Mouse (Mus musculus) cortical plate, adult 2 months (tissue): ENCODE measurements around the gene Tgoln1. TPM values are rescaled to one million over a fixed set of nuclear protein-coding genes. Genes with fewer than 3 reads are reported as not detected.

Source experiments
- H3K27ac ChIP-seq: fragments of 200-500 bp; 2 replicates; pipeline ENCODE4 v1.5.1; 2012; ENCODE audit warnings: low read length, control low read depth, inconsistent platforms; ENCODE audit not compliant: insufficient read depth
- H3K4me1 ChIP-seq: fragments of 200-500 bp; 2 replicates; pipeline ENCODE4 v1.6.1; 2011; ENCODE audit warnings: low read length; ENCODE audit not compliant: control insufficient read depth, insufficient read depth
- H3K4me3 ChIP-seq: fragments of 200-500 bp; 2 replicates; pipeline ENCODE4 v1.5.1; 2011; ENCODE audit warnings: mild to moderate bottlenecking, low read length, control low read depth; ENCODE audit not compliant: insufficient read depth
- CTCF ChIP-seq: fragments of 200-500 bp; IDR thresholded peaks from 2 replicates; pipeline ENCODE4 v1.5.1; 2011; ENCODE audit warnings: mild to moderate bottlenecking, control low read depth, low read length; ENCODE audit not compliant: insufficient read depth; ENCODE audit errors: extremely low read depth
- POLR2A ChIP-seq: fragments of 200-500 bp; IDR thresholded peaks from 2 replicates; pipeline ENCODE4 v1.6.1; 2011; ENCODE audit warnings: mild to moderate bottlenecking, low read length, control low read depth; ENCODE audit not compliant: insufficient read depth; ENCODE audit errors: extremely low read depth
- polyA plus RNA-seq: library from polyadenylated mRNA; depleted of rRNA; stranded (reverse); fragments of >200 nt; gene quantifications from 2 replicates; pipeline ENCODE4 v1.2.3, GENCODE M21; 2012

The Tgoln1 gene
- polyA plus RNA-seq, 1 experiment = 70.3 TPM

DNA sequence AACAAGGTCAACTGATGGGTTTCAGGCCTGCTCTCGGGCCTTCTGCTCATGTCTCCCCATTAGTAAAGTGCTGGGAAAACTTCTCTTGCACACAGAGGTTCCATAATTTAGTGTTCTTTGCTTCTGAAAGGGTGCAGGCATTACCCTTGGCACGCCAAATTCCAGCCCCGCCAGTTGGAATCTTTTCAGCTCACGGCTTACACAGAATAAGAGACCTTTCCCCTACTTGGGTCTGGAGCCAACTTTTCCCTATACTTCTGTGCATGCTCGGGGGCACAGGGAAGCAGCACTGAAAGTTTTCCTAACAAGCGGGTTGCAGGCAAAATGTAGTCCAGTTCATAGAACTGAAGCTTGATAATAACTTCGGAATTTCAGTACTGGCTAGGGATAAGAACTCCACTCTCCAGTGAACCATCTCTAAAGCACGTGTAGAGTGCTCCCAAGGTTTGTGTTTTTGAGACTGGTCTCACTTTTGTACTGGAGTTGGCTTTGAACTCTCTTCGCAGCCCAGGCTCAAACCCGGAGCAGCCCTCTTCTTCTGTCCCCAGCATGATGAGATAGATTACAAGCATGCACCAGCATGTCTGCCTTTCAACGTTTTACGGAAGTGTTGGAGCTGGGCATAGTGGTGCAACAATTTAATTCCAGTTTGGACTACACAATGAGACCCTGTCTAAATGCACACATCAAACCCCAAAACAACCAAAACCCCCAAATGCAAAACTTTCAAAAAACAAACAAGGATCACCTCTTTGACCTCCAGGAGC is 17.8 kb downstream of the Tgoln1 start:
- no peak for TF ChIP-seq POLR2A
- no peak for TF ChIP-seq CTCF
- H3K4me1 ChIP-seq = peaks cover 5% of the 10 kb centered on the region
- H3K4me3 ChIP-seq = peak overlapping the region; percentile 81
- H3K27ac ChIP-seq = peak overlapping the region; percentile 53; the same call in 1 of the 2 replicates

DNA sequence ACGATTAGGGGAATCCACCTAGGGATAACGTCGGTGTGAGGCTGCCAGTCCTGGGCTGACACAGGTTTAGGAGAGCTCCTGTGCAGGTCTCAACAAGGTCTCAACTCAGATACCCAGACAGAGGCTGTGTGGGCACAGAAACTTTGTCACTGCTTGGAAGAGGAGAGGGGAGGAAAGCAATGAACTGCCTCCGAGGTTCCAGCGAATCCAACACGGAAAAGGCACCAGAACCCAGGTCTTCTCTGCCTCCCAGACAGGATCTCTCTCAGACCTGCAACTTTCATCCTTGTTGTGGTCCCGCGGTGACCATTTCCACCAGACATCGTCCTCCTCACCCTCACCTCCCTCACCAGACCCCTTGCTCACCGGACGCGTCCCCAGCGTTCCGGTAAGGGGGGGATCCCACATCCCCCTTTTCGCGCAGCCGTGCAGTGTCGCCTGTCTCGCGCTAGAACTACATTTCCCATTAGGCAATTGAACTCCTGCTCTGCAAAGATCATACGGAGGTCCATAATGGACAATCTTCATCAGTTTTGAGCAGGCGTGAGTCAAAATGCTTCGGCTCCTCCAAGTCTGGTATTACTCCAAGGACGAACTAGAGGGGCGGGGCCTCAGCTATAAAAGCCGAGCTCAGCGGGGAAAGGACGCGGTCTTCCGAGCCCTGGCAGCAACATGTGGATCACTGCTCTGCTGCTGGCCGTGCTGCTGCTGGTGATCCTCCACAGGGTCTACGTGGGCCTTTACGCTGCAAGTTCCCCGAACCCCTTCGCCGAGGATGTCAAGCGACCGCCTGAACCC is 18.6 kb downstream of the Tgoln1 start, which contains the start of the genes Elmod3 and Retsat:
Gene Elmod3, minus strand, starts transcription at position 458 of the 798 bp plus-strand sequence.
Gene Retsat, plus strand, starts transcription at position 520 of the 798 bp plus-strand sequence.
- H3K4me3 ChIP-seq = peak within 1 kb of the TSS; percentile 81
- peak; percentile 73 for TF ChIP-seq POLR2A
- no peak for TF ChIP-seq CTCF
- peak within 1 kb of the TSS; percentile 53 for H3K27ac ChIP-seq
- H3K4me1 ChIP-seq = peaks cover 5% of the 10 kb centered on the region

DNA sequence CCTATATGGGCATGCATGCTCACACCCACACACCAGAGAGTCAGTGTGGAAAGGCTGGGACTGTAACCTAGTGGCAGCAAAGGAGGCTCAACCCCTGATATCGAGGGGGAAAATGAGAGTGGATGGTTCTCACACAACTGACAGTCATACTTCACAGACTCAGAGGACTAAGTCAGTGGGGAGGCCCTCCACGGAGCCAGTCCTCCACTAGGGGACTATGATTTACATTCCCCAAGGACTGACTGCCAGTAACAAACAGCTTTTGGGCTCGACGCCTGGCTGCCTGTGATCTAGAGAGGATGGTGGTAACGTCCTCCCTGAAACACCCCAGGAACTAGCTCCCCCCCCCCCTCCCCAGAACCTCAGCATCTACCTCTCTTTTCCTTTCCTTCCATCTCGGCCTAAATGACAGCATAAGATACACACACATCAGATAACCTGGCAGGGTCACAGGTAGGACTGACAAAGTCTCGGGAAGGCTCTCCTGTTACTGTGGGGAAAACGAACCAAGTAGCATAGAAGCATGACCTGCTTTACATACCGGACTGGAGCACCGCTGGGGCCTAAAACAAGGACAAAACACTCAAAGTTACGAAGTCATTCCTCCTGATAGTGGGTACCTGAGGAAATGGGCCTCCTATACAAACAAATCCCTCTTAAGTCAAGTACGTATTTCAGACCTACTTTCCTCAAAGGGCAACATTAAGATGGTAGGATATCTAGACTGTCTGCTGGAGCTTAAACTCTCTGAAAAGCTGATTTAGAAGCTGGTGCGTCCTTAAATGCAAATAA is 19.5 kb downstream of the Tgoln1 start:
- Histone ChIP-seq H3K27ac (0 out of 2 replicates have a peak overlapping the region, but pooled peaks have one; percentile 47), H3K4me1 (peaks cover 5% of the 10 kb centered on the region), H3K4me3 (peak overlapping the region; percentile 81)
- no peak for TF ChIP-seq POLR2A
- TF ChIP-seq CTCF = no peak

DNA sequence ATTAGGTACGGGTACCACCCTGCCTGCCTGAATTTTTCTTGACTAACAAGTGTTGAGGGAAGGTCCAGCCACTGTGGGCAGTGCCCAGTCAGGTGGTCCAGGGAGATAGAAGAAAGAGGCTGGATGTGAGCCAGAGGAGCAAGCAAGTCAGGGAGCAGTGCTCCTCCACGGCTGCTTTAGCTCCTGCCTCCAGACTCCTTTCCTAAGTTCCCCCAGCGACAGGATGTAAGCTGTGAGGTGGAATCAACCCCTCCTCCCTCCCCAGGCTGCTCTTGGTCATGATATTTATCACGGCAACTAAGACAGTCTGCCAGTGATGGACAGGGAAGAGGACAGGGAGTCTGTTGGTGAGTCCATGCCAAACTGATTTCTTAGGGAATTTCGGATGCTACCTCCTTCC is 22.9 kb downstream of the Tgoln1 start:
- Histone ChIP-seq H3K4me3 (no peak overlapping the region), H3K4me1 (peaks cover 5% of the 10 kb centered on the region), H3K27ac (peak overlapping the region; percentile 43; the same call in 1 of the 2 replicates)
- TF ChIP-seq CTCF (no peak), POLR2A (no peak)

DNA sequence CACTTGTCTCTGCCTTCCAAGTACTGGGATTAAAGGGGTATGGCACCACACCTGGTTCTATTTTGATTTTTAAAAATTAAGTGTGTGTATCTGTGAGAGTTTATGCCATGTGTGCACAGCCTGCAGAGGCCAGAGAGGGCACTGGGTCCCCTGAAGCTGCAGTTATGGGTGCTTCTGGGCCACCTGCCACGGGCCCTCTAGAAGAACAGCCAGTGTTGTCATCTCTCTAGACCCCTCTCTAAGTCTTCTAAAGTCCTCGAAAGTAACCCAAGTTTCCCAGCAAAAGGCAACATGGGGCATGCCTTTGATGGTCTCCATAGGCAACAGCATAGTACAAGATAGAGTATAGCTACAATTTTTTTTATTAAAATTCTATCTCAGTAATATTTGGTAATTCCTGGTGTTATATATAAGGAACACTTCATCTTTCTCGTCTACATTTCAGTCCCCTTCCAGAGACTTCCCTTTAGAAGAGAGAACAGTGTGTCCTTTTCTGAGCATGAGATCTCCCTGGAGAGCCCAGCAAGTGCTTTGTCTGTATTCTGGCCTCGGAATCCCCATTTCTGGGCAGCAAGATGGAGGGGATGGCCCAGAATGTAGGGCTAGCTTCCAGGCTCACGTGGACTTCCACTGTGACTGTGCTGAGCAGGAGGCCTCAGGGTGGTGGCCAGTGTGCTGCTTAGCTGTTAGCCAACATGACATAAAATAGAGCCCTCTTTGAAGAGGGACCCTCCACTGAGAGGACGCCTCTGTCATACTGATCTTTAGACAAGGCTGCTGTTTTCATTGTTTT is 23.6 kb downstream of the Tgoln1 start:
- TF ChIP-seq POLR2A (no peak; the same call in 1 of the 2 replicates), CTCF (no peak)
- peak overlapping the region; percentile 43; the same call in 1 of the 2 replicates for H3K27ac ChIP-seq
- H3K4me1 ChIP-seq = peaks cover 5% of the 10 kb centered on the region
- H3K4me3 ChIP-seq = no peak overlapping the region

DNA sequence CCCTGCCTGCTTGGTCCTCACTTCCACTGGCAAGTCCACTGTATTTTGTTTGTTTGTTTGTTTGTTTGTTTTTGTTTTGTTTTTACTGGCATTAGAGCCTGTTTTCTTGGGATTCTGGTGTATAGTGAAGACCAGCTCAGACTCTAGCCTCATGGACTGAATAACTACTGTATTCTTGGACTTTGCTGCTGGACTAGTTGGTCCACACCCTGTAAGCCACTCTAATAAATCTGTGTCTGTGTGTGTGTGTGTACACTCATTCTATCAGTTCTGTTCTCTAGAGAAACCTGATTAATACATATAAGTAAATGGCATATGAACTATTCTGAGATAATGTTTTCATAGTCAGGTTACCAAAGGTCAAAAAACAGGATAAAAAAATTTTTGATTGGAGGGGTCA is 26.7 kb downstream of the Tgoln1 start:
- no peak overlapping the region for H3K27ac ChIP-seq
- TF ChIP-seq CTCF (no peak), POLR2A (no peak)
- no peak overlapping the region for H3K4me3 ChIP-seq

DNA sequence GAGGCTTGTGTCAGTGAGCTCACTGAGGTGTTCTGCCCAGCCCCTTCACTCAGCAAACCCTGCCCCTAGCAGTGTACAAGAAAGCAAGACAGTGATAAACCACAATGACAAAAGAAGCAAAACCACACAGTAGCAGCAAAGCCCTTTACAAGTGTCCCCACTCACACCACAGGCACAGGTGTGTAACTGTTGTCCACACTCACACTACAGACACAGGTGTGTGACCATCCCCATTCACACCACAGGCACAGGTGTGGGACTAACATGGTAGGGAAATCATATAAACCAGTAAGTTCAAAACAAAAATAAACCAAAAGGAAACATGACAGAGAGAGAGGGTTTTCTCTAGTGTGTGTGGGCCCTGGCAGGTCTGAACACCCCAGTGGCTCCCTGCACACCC is 28.5 kb downstream of the Tgoln1 start:
- no peak overlapping the region for H3K27ac ChIP-seq
- TF ChIP-seq CTCF (no peak), POLR2A (no peak)
- no peaks in the 10 kb centered on the region for H3K4me1 ChIP-seq
- H3K4me3 ChIP-seq = no peak overlapping the region

More for the DNA sequence above, 26.7 kb downstream of the Tgoln1 start:
- H3K4me1 ChIP-seq = no peaks in the 10 kb centered on the region

DNA sequence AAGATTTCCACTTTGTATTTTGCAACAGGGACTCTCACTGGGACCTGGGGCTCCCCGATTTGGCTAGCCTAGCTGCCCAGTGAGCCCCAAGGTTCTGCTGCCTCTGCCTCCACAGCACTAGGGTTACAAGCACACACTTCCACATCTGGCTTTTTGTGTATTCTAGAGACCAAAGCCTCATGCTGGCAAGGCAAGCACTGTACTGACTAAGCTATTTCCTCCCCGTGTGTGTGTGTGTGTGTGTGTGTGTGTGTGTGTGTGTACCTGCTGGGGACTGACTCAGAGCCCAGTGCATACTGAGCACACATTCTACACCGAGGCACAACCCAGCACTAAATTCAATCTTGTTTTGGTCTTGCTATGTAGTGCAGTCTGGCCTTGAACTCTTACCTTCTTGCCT is 30.1 kb downstream of the Tgoln1 start:
- Histone ChIP-seq H3K4me1 (no peaks in the 10 kb centered on the region), H3K27ac (no peak overlapping the region), H3K4me3 (no peak overlapping the region)
- TF ChIP-seq CTCF = no peak
- TF ChIP-seq POLR2A = no peak
